Mouse (Mus musculus): Measurements from ENCODE around the gene Ranbp3. TPM values are rescaled to one million over a fixed set of nuclear protein-coding genes. Genes with fewer than 3 reads are reported as not detected.
A peak's percentile ranks its signal among the peaks of the same experiment; 100 is the strongest.

Ranbp3 gene
- total RNA-seq, 4 experiments from 2014 or later, result 85.9 to 91.2 (median 88.2) TPM

GRCm38 (mm10) chr17:56723419-56724161, 50.5 kb downstream of the Ranbp3 start:
- DNase-seq (ENCODE audit: low spot score in 2 of 2), result no peak

- DNase-seq (ENCODE audit: low spot score in 2 of 2), result no peak
Measured at GRCm38 (mm10) chr17:56727029-56727649, 54.0 kb downstream of the Ranbp3 start.

- DNase-seq (ENCODE audit: low spot score in 2 of 2), result no peak
Measured at GRCm38 (mm10) chr17:56727659-56728058, 54.6 kb downstream of the Ranbp3 start.

DNA sequence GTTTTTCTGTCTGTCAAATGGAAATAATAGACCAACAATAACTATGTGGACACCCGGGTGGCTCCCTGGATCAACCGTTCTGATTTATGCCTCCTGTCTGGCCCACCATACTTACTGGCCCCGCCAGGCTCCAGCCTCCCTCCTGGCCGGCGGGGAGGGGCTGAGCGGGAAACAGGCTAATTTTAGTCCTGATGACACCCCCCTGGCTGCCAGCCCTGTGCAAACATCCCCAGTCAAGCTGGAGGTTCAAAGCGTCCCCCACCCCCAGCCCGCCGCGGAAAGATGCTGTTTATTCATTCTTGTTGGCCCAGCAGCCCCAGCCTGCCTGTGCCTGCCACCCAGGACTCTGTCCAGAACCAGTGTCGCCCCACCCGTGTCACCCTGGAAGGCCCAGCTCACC, 55.0 kb downstream of the Ranbp3 start:
- DNase-seq (ENCODE audit: low spot score in 2 of 2), result no peak

DNA sequence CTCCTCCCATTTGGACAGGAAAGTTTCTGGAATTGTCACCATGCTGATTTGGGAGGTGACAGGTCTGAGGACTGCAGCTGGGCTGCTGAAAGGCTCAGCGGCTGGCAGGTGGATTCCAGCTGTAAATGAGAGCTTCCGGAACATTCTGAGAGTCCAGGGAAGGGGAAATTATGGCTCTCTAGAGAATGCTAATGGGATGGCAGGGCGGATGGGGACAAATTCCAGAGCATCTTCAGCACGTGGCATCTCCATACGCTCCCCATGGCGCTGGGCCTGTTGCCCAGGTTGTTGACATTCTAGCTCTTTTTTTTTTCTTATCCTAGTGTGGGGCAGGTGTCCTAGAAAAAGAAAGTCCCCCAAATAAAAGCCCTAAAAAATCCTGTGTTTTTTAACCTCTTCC, 56.1 kb downstream of the Ranbp3 start:
- DNase-seq (ENCODE audit: low spot score in 2 of 2), result no peak

DNA sequence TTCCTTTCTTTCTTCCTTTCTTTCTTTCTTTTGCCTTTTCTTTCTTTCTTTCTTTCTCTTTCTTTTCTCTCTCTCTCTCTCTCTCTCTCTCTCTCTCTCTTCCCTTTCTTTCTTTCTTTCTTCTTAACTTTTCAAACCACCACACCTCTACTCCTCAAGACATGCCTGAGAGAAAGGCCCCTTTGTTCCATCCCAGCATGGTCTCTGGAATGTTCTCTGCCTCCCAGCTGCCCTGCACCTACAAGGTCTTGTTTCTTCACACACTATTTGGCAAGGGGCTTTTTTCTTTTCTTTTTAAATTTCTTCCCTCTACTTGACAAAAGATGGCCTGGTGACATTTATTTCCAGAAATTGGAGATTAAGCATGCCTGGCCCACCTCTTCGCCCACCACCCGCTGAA, 56.6 kb downstream of the Ranbp3 start:
- no peak for DNase-seq (ENCODE audit: low spot score in 2 of 2)

- DNase-seq (ENCODE audit: low spot score in 2 of 2), result no peak
Measured at GRCm38 (mm10) chr17:56736534-56736933, 63.4 kb downstream of the Ranbp3 start.

DNA sequence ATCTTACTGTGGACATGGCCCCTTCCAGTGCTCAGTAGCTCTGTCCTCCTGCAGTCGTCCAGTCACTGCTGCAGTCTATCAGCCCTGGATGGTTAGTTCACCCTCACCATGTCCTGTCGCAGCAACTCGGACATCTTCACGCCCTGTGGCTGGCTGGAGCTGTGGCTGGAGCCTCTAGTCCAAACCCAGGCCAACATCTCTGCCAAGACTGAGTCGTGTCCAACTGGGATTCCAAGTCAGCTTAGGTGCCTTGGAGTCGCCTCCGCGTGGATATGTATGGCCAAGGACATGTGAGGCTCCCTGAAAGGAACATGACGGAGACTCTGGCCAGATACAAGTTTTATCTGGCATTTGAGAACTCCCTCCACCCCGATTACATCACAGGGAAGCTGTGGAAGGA, 65.1 kb downstream of the Ranbp3 start:
- DNase-seq (ENCODE audit: low spot score in 2 of 2), result no peak

DNA sequence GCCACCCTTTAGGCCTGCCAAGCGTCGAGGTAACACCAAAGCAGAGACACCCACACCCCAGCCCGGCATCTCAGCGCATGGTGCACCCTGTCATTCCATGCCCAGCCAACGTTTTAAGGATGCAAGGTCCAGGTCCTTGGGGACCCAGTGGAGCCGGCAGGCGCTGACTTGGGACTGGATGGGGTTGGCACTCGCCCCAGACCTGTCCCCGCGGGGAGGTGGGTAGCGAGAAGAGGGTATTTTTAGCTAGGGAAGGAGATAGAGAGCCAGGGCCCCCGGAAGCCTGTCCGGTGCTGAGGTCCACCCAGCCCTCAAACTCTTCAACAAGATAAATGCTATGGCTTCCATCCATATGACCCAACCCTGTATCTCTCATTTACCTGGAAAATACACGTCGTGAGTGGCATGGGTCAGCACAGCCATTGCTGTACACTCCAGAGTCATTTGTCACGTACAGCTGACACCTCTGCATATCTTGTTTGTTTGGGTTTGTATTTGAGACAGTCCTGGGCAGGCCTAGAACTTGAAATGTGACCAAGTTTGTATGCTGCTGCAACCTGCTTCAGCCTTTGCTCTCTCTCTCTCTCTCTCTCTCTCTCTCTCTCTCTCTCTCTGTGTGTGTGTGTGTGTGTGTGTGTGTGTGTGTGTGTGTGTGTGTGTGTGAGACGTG, 67.2 kb downstream of the Ranbp3 start:
- DNase-seq (ENCODE audit: low spot score in 2 of 2), result no peak

- no peak for DNase-seq (ENCODE audit: low spot score in 2 of 2)
Measured at GRCm38 (mm10) chr17:56740788-56741160, 67.7 kb downstream of the Ranbp3 start.

- DNase-seq (ENCODE audit: low spot score in 2 of 2), result no peak
Measured at GRCm38 (mm10) chr17:56744173-56744572, 71.1 kb downstream of the Ranbp3 start.

- no peak for DNase-seq (ENCODE audit: low spot score in 2 of 2)
Measured at GRCm38 (mm10) chr17:56751404-56752072, 78.4 kb downstream of the Ranbp3 start.

- no peak for DNase-seq (ENCODE audit: low spot score in 2 of 2)
Measured at GRCm38 (mm10) chr17:56753452-56753851, 80.4 kb downstream of the Ranbp3 start.

DNA sequence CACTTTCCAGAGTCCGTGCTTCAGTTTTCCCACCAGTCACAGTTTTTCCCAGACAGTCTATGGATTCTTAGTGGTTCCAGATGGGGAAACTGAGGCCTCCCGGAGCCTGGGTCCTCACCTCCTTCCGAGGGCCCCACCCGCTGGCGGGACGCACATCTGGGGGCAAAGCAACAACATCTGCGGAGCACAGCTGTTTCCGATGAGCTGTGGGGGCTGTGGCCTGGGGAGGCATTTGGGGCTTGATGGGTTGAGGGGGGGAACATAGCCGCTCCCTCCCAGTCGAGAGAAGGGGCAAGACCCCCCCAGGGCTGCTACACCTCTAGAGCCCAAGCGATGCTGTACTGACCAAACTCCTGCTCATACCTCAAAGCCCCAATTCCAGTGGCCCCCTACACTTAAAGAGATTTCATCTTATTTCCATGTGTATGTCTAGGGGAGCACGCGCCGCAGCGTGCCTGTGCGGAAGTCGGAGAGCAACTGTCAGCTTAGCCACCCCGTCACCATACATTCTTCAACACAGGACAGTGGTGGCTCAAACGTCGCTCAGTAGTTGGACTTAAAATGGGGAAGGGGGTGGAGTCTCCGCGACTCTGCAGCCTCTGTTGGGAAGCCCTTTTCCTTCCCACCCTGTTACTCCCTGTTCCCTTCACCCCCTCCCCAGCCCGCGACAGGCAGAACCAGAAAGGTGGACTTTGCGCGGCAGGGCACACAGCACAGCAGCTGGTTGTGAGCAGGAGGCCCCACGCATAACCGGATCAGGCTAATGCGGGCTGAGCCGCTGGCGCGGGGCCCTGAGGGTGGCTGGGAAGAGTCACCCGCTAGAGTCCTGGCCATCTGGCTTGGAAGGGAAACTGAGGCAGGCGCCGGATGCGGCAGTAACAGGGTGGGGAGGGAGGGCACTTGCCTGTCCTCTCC, 81.4 kb downstream of the Ranbp3 start:
- DNase-seq (ENCODE audit: low spot score in 2 of 2), result no peak

DNA sequence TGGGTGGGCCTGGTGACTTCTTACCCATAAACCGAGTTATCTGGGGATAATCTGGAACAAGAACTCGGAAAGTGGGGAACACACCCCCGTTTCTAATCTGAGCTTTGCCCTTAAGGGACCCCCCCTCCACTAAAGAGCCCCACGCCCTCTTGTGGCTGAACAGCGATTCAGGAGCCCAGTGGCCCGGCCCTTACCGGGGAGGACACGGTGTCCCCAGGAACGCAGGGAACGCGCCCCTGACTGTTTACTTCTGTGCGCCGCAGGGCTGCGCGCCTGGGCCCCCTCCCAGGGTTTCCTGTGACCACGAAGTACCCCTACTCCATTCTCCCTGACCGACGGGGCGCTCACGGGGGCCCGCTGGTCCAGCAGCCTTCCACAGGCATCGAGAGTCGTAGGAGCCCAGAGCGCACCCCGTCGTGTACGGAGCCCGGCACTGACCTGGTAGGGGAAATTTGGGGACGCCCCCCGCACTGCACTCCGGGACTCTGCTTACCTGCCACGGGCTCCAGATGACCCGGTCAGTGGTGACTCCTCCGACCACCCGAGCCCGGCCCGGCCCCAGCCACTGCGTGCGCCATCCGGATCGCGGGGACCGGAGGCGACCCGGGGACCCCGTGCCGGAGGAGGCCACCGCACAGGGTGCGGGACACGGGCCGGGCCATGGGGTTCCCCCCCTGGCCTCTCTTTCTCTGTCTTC, 83.8 kb downstream of the Ranbp3 start:
- DNase-seq (ENCODE audit: low spot score in 2 of 2), result no peak

GRCm38 (mm10) chr17:56757416-56758123, 84.5 kb downstream of the Ranbp3 start, which contains the start of gene Nrtn:
TSS of gene Nrtn (minus strand) at chr17:56757530.
- DNase-seq (ENCODE audit: low spot score in 2 of 2), result peak in 1 of 2 experiments; percentile 45

DNA sequence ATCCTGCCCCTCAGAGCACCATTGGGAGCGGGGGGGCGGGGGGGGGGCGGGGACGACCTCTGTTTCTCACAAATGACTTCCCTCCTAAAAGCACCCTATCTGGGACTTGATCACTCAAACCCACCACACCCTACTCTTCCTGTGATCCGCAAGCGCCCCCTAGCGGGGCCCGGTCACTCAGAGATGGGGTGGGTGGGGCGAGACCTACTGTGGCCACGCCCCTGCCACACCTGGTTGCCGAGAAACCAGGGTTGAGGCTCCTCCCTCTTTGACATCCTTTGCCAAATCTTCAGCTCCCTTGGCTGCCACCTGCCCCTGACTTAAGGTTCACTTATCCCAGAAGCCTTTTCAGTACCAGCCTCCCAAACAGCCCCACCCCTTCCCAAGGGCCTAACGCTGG, 85.0 kb downstream of the Ranbp3 start:
- peak in 1 of 2 experiments; percentile 60 for DNase-seq (ENCODE audit: low spot score in 2 of 2)

GRCm38 (mm10) chr17:56759261-56759660, 86.2 kb downstream of the Ranbp3 start:
- DNase-seq (ENCODE audit: low spot score in 2 of 2), result no peak

DNA sequence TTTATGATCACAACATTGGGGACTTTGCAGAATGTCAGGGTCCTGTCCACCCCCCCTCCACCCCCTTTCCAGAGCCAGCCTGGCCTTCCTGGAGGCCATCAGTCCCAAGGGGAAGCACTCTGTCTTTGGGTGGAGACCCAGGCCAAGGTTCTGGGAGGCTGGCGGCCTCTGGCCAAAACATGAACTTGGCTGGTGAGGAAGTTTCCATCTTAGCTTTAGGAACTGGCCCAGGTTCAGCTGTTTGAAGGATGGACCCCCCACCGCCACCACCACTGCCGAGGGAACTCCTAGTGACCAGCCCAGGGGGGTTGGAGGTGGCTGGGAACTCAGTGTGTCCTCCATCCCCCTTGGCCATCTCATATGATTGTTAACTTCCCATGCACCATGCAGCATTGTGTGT, 88.0 kb downstream of the Ranbp3 start:
- no peak for DNase-seq (ENCODE audit: low spot score in 2 of 2)
